Mouse (Mus musculus): Measurements from ENCODE around the gene Bfsp2.

GRCm38 (mm10) chr9:103465711-103466220 is 14.5 kb downstream of the Bfsp2 start:
- TF ChIP-seq POLR2A (IDR thresholded peaks at IDR 0.05; ENCODE audit: insufficient read depth, low read length) (no peak), CTCF (IDR thresholded peaks at IDR 0.05; ENCODE audit: low read depth, low read length) (no peak)
